Comparison of ENCODE assay signal across 17 mouse cellular contexts in genomic region chr11:116846593-116847181, GRCm38 (mm10). TPM values are rescaled to one million over a fixed set of nuclear protein-coding genes. Genes with fewer than 3 reads are reported as not detected.
DNase-seq lines count a peak whose midpoint lies in the region; ATAC-seq and TF ChIP-seq lines count a peak whose summit lies in the region.
"Had no signal": no experiment of that assay in that cellular context is flagged by ENCODE, and none has a peak within 500 bp of the region (broad histone marks: within the 10 kb centered on the region; RNA-seq: fewer than 3 reads in every experiment).

No protein-coding gene starts in this region.

- 74% methylated on average over 4 of the region's 4 CpGs for WGBS in embryonic facial prominence, embryonic 13.5 days
- WGBS in embryonic facial prominence, embryonic 10.5 days = 87% methylated on average over 4 of the region's 4 CpGs
- WGBS in liver, embryonic 11.5 days = 73% methylated on average over 4 of the region's 4 CpGs
- 65% methylated on average over 4 of the region's 4 CpGs for WGBS in liver, postnatal 0 days (ENCODE audit: insufficient replicate concordance)

- H3K36me3 ChIP-seq in embryonic facial prominence, embryonic 13.5 days = peaks cover 34% of the 10 kb centered on the region
- H3K36me3 ChIP-seq in embryonic facial prominence, embryonic 10.5 days (replicated peaks) = peaks cover 62% of the 10 kb centered on the region
- peaks cover 21% of the 10 kb centered on the region for H3K36me3 ChIP-seq in liver, embryonic 11.5 days (ENCODE audit: control insufficient read depth, insufficient read depth, low read length)
- peaks cover 21 to 48% of the 10 kb centered on the region in 2 experiments for H3K36me3 ChIP-seq in MEL (ENCODE audit: control insufficient read depth in 1 of 2, insufficient read depth in 2 of 2, low read length in 2 of 2)
- peaks cover 30% of the 10 kb centered on the region for H3K36me3 ChIP-seq in liver, postnatal 0 days (replicated peaks; ENCODE audit: insufficient read depth, low read length)

- no peak overlapping the region for H3K4me3 ChIP-seq in embryonic facial prominence, embryonic 13.5 days
- H3K4me3 ChIP-seq in embryonic facial prominence, embryonic 10.5 days = no peak overlapping the region
- H3K4me3 ChIP-seq in liver, embryonic 11.5 days (ENCODE audit: low read depth, low read length) = no peak overlapping the region
- H3K4me3 ChIP-seq in MEL (ENCODE audit: control insufficient read depth in 1 of 2, insufficient read depth in 1 of 2, low read depth in 2 of 2, low read length in 2 of 2) = no peak overlapping the region
- H3K4me3 ChIP-seq in liver, postnatal 0 days (ENCODE audit: low read depth, low read length) = no peak overlapping the region
- H3K4me3 ChIP-seq: erythroblast, embryonic 14.5 days; heart, embryonic 12.5 days had no signal

- H3K9ac ChIP-seq in embryonic facial prominence, embryonic 13.5 days = no peak overlapping the region; the same call in 1 of the 2 replicates
- no peak overlapping the region for H3K9ac ChIP-seq in liver, embryonic 11.5 days (ENCODE audit: low read depth, low read length)
- no peak overlapping the region for H3K9ac ChIP-seq in MEL (ENCODE audit: control insufficient read depth, low read depth, low read length, poor library complexity, severe bottlenecking)
- no peak overlapping the region for H3K9ac ChIP-seq in liver, postnatal 0 days (replicated peaks)
- H3K9ac ChIP-seq: heart, embryonic 12.5 days had no signal

- H3K27ac ChIP-seq in embryonic facial prominence, embryonic 13.5 days = peak overlapping the region; percentile 55
- no peak overlapping the region for H3K27ac ChIP-seq in embryonic facial prominence, embryonic 10.5 days (replicated peaks)
- H3K27ac ChIP-seq in liver, embryonic 11.5 days (ENCODE audit: low read depth, low read length) = 0 out of 2 replicates have a peak overlapping the region, but pooled peaks have one; percentile 19
- H3K27ac ChIP-seq in MEL (ENCODE audit: control insufficient read depth, low read depth, low read length) = 0 out of 2 replicates have a peak overlapping the region, but pooled peaks have one; percentile 1
- H3K27ac ChIP-seq in liver, postnatal 0 days (ENCODE audit: low read depth) = 0 out of 2 replicates have a peak overlapping the region, but pooled peaks have one; percentile 17

- no peak for TF ChIP-seq POLR2A in MEL (IDR thresholded peaks at IDR 0.05; ENCODE audit: control insufficient read depth in 1 of 2, insufficient read depth in 1 of 2, low read depth in 1 of 2, low read length in 2 of 2, poor library complexity in 1 of 2)

- peaks cover 65% of the 10 kb centered on the region for H3K79me2 ChIP-seq in MEL (ENCODE audit: control insufficient read depth, insufficient read depth, low read length, poor library complexity)

- no peak for TF ChIP-seq EP300 in MEL (IDR thresholded peaks at IDR 0.05; ENCODE audit: low read depth in 1 of 2, low read length in 2 of 2)
- no peak for TF ChIP-seq EP300 in liver, postnatal 0 days (IDR thresholded peaks at IDR 0.05; ENCODE audit: low read depth)

- no peaks in the 10 kb centered on the region for H3K9me3 ChIP-seq in embryonic facial prominence, embryonic 13.5 days
- H3K9me3 ChIP-seq in embryonic facial prominence, embryonic 10.5 days = no peaks in the 10 kb centered on the region
- no peaks in the 10 kb centered on the region for H3K9me3 ChIP-seq in liver, embryonic 11.5 days (ENCODE audit: control insufficient read depth, low read length)
- no peaks in the 10 kb centered on the region for H3K9me3 ChIP-seq in MEL (replicated peaks; ENCODE audit: insufficient read depth, low read length)
- no peaks in the 10 kb centered on the region for H3K9me3 ChIP-seq in liver, postnatal 0 days (ENCODE audit: low read length)
- H3K9me3 ChIP-seq: heart, embryonic 12.5 days had no signal

- TF ChIP-seq CTCF in MEL (IDR thresholded peaks at IDR 0.05 in 2 of 3, conservative IDR thresholded peaks at IDR 0.05 in 1 of 3; ENCODE audit: control insufficient read depth in 1 of 3, insufficient read depth in 1 of 3, low read depth in 2 of 3, low read length in 3 of 3, poor library complexity in 1 of 3, severe bottlenecking in 1 of 3) = no peak
- TF ChIP-seq CTCF in liver, postnatal 0 days (IDR thresholded peaks at IDR 0.05; ENCODE audit: low read depth) = no peak

- no peak for ATAC-seq in embryonic facial prominence, embryonic 13.5 days (ENCODE audit: insufficient number of reproducible peaks, insufficient read depth, low FRiP score, low TSS enrichment, low read depth)
- no peak for ATAC-seq in liver, embryonic 11.5 days (replicated peaks; ENCODE audit: low FRiP score)
- no peak for ATAC-seq in liver, postnatal 0 days
- ATAC-seq: lung, postnatal 0 days had no signal

- no peak for DNase-seq in embryonic facial prominence, embryonic 10.5 days (ENCODE audit: low spot score)
- DNase-seq in liver, embryonic 11.5 days (ENCODE audit: low spot score) = no peak
- DNase-seq in liver (no peak), MEL (ENCODE audit: low read depth, low spot score) (peak; percentile 60), adipocyte (ENCODE audit: low spot score) (no peak)
- no peak for DNase-seq in liver, postnatal 0 days
- DNase-seq in cerebellum, postnatal 10 days = no peak
- DNase-seq: cerebellum, postnatal 14 days; embryo, embryonic 11 days; kidney, adult 2 months; kidney, postnatal 25 days; thymus, postnatal 36 days had no signal

- H3K4me1 ChIP-seq in embryonic facial prominence, embryonic 13.5 days = peaks cover 50% of the 10 kb centered on the region
- peaks cover 43% of the 10 kb centered on the region for H3K4me1 ChIP-seq in embryonic facial prominence, embryonic 10.5 days
- H3K4me1 ChIP-seq in liver, embryonic 11.5 days (replicated peaks; ENCODE audit: control insufficient read depth, insufficient read depth, low read length) = peaks cover 14% of the 10 kb centered on the region
- H3K4me1 ChIP-seq in MEL (ENCODE audit: control insufficient read depth in 1 of 2, insufficient read depth in 2 of 2, low read length in 2 of 2) = peaks cover 5 to 15% of the 10 kb centered on the region in 2 experiments; a peak in 3 of 4 replicates
- H3K4me1 ChIP-seq in liver, postnatal 0 days (ENCODE audit: insufficient read depth) = peaks cover 12% of the 10 kb centered on the region

- H3K27me3 ChIP-seq in embryonic facial prominence, embryonic 13.5 days = no peaks in the 10 kb centered on the region
- H3K27me3 ChIP-seq in embryonic facial prominence, embryonic 10.5 days (replicated peaks; ENCODE audit: low read depth, poor library complexity, severe bottlenecking) = no peaks in the 10 kb centered on the region
- H3K27me3 ChIP-seq in liver, embryonic 11.5 days (replicated peaks; ENCODE audit: control insufficient read depth, insufficient read depth, low read length) = no peaks in the 10 kb centered on the region
- H3K27me3 ChIP-seq in MEL (ENCODE audit: control insufficient read depth in 1 of 2, insufficient read depth in 2 of 2, low read length in 2 of 2) = no peaks in the 10 kb centered on the region
- H3K27me3 ChIP-seq in liver, postnatal 0 days (ENCODE audit: insufficient read depth, low read length) = no peaks in the 10 kb centered on the region
- H3K27me3 ChIP-seq: heart, embryonic 12.5 days had no signal

- H3K4me2 ChIP-seq in embryonic facial prominence, embryonic 13.5 days = 0 out of 2 replicates have a peak overlapping the region, but pooled peaks have one; percentile 16
- H3K4me2 ChIP-seq in liver, embryonic 11.5 days = no peak overlapping the region
- H3K4me2 ChIP-seq in liver, postnatal 0 days (ENCODE audit: low read depth, low read length) = no peak overlapping the region
- H3K4me2 ChIP-seq: heart, embryonic 12.5 days had no signal

- no peak for TF ChIP-seq RAD21 in MEL (IDR thresholded peaks at IDR 0.05; ENCODE audit: low read depth, low read length)

RNA-seq across cellular contexts. Expression of gene Jmjd6, which starts 3.4 kb away (rescaled TPM):
- polyA plus RNA-seq in embryonic facial prominence, embryonic 13.5 days (2015; fragmentation: Nextera tagmentation; extraction: Ambion mirVana) = 73.4 and 77.7 TPM in 2 replicates
- 88.3 and 97.5 TPM in 2 replicates for polyA plus RNA-seq in embryonic facial prominence, embryonic 10.5 days (2016; fragmentation: Nextera tagmentation; extraction: Ambion mirVana)
- polyA plus RNA-seq in liver, embryonic 11.5 days (2014; fragmentation: Nextera tagmentation; extraction: Ambion mirVana) = 93.1 and 102 TPM in 2 replicates
- total RNA-seq in MEL (2012; rRNA removed) = 159 and 175 TPM in 2 replicates
- polyA plus RNA-seq in MEL (2012; ENCODE audit: insufficient read depth in 1 of 2, insufficient read length in 2 of 2, low read depth in 1 of 2, low replicate concordance in 2 of 2, missing spikeins in 1 of 2) = 100 to 1,000 TPM in 1 of 2 experiments, not detected in 1; 192 TPM
- 18.5 and 19.0 TPM in 2 replicates for polyA plus RNA-seq in liver, postnatal 0 days (2015; fragmentation: Nextera tagmentation; extraction: Ambion mirVana)

RNA-seq across cellular contexts. Expression of gene Mettl23, which starts 3.6 kb away (rescaled TPM):
- 78.6 and 84.4 TPM in 2 replicates for polyA plus RNA-seq in embryonic facial prominence, embryonic 13.5 days (2015; fragmentation: Nextera tagmentation; extraction: Ambion mirVana)
- polyA plus RNA-seq in embryonic facial prominence, embryonic 10.5 days (2016; fragmentation: Nextera tagmentation; extraction: Ambion mirVana) = 56.9 and 58.1 TPM in 2 replicates
- 65.1 and 73.9 TPM in 2 replicates for polyA plus RNA-seq in liver, embryonic 11.5 days (2014; fragmentation: Nextera tagmentation; extraction: Ambion mirVana)
- total RNA-seq in MEL (2012; rRNA removed) = 63.9 and 69.9 TPM in 2 replicates
- 10 to 100 TPM in 1 of 2 experiments, not detected in 1; 58.5 TPM for polyA plus RNA-seq in MEL (2012; ENCODE audit: insufficient read depth in 1 of 2, insufficient read length in 2 of 2, low read depth in 1 of 2, low replicate concordance in 2 of 2, missing spikeins in 1 of 2)
- 32.6 and 33.0 TPM in 2 replicates for polyA plus RNA-seq in liver, postnatal 0 days (2015; fragmentation: Nextera tagmentation; extraction: Ambion mirVana)

RNA-seq across cellular contexts. Expression of gene Mfsd11, which starts 5.6 kb away (rescaled TPM):
- polyA plus RNA-seq in embryonic facial prominence, embryonic 13.5 days (2015; fragmentation: Nextera tagmentation; extraction: Ambion mirVana) = 42.6 and 45.6 TPM in 2 replicates
- 23.8 and 26.8 TPM in 2 replicates for polyA plus RNA-seq in embryonic facial prominence, embryonic 10.5 days (2016; fragmentation: Nextera tagmentation; extraction: Ambion mirVana)
- polyA plus RNA-seq in liver, embryonic 11.5 days (2014; fragmentation: Nextera tagmentation; extraction: Ambion mirVana) = 21.4 and 23.9 TPM in 2 replicates
- total RNA-seq in MEL (2012; rRNA removed) = 25.7 and 36.3 TPM in 2 replicates
- polyA plus RNA-seq in MEL (2012; ENCODE audit: insufficient read depth in 1 of 2, insufficient read length in 2 of 2, low read depth in 1 of 2, low replicate concordance in 2 of 2, missing spikeins in 1 of 2) = 10 to 100 TPM in 1 of 2 experiments, not detected in 1; 25.4 TPM
- polyA plus RNA-seq in liver, postnatal 0 days (2015; fragmentation: Nextera tagmentation; extraction: Ambion mirVana) = 16.5 and 18.0 TPM in 2 replicates

RNA-seq across cellular contexts. Expression of gene Srsf2, which starts 6.2 kb away (rescaled TPM):
- polyA plus RNA-seq in embryonic facial prominence, embryonic 13.5 days (2015; fragmentation: Nextera tagmentation; extraction: Ambion mirVana) = 784 and 830 TPM in 2 replicates
- polyA plus RNA-seq in embryonic facial prominence, embryonic 10.5 days (2016; fragmentation: Nextera tagmentation; extraction: Ambion mirVana) = 890 and 902 TPM in 2 replicates
- polyA plus RNA-seq in liver, embryonic 11.5 days (2014; fragmentation: Nextera tagmentation; extraction: Ambion mirVana) = 931 and 939 TPM in 2 replicates
- total RNA-seq in MEL (2012; rRNA removed) = 434 and 453 TPM in 2 replicates
- 1,000 to 10,000 TPM in 1 of 2 experiments, 100 to 1,000 TPM in 1; 257 to 1,128 TPM for polyA plus RNA-seq in MEL (2012; ENCODE audit: insufficient read depth in 1 of 2, insufficient read length in 2 of 2, low read depth in 1 of 2, low replicate concordance in 2 of 2, missing spikeins in 1 of 2)
- polyA plus RNA-seq in liver, postnatal 0 days (2015; fragmentation: Nextera tagmentation; extraction: Ambion mirVana) = 293 and 302 TPM in 2 replicates

RNA-seq across cellular contexts. Expression of gene Mxra7, which starts 18.8 kb away (rescaled TPM):
- polyA plus RNA-seq in embryonic facial prominence, embryonic 13.5 days (2015; fragmentation: Nextera tagmentation; extraction: Ambion mirVana) = 19.6 and 19.7 TPM in 2 replicates
- polyA plus RNA-seq in embryonic facial prominence, embryonic 10.5 days (2016; fragmentation: Nextera tagmentation; extraction: Ambion mirVana) = 18.1 and 23.2 TPM in 2 replicates
- 8.4 and 9.3 TPM in 2 replicates for polyA plus RNA-seq in liver, embryonic 11.5 days (2014; fragmentation: Nextera tagmentation; extraction: Ambion mirVana)
- total RNA-seq in MEL (2012; rRNA removed) = 2.7 and 2.9 TPM in 2 replicates
- polyA plus RNA-seq in MEL (2012; ENCODE audit: insufficient read depth in 1 of 2, insufficient read length in 2 of 2, low read depth in 1 of 2, low replicate concordance in 2 of 2, missing spikeins in 1 of 2) = 1 to 10 TPM in 1 of 2 experiments, not detected in 1; 9.3 TPM
- polyA plus RNA-seq in liver, postnatal 0 days (2015; fragmentation: Nextera tagmentation; extraction: Ambion mirVana) = 1.4 and 4.0 TPM in 2 replicates
- total RNA-seq: megakaryocyte, adult 5-6 weeks had no signal
